Comparison of ENCODE assay signal across 11 mouse cellular contexts in genomic region chr4:43309696-43310338, GRCm38 (mm10). TPM values are rescaled to one million over a fixed set of nuclear protein-coding genes. Genes with fewer than 3 reads are reported as not detected.
A peak's percentile ranks its signal among the peaks of the same experiment; 100 is the strongest.
DNase-seq lines count a peak whose midpoint lies in the region; ATAC-seq and TF ChIP-seq lines count a peak whose summit lies in the region.
"Had no signal": no experiment of that assay in that cellular context is flagged by ENCODE, and none has a peak within 500 bp of the region (broad histone marks: within the 10 kb centered on the region; RNA-seq: fewer than 3 reads in every experiment).

No protein-coding gene starts in this region.

- H3K36me3 ChIP-seq in kidney, postnatal 0 days (ENCODE audit: insufficient read depth, low read length): no peaks in the 10 kb centered on the region
- no peaks in the 10 kb centered on the region for H3K36me3 ChIP-seq in midbrain, embryonic 16.5 days (ENCODE audit: control insufficient read depth, insufficient read depth, low read length)
- H3K36me3 ChIP-seq: liver, embryonic 12.5 days; stomach, embryonic 15.5 days had no signal

- H3K4me2 ChIP-seq in kidney, postnatal 0 days (ENCODE audit: low read length): no peak overlapping the region
- no peak overlapping the region for H3K4me2 ChIP-seq in midbrain, embryonic 16.5 days (ENCODE audit: low read length)
- H3K4me2 ChIP-seq: liver, embryonic 12.5 days; stomach, embryonic 15.5 days had no signal

- H3K9ac ChIP-seq in kidney, postnatal 0 days (ENCODE audit: low read depth, low read length): no peak overlapping the region
- H3K9ac ChIP-seq in midbrain, embryonic 16.5 days (ENCODE audit: low read depth, low read length): no peak overlapping the region
- H3K9ac ChIP-seq: liver, embryonic 12.5 days; stomach, embryonic 15.5 days had no signal

- no peak overlapping the region for H3K4me3 ChIP-seq in kidney, postnatal 0 days (replicated peaks; ENCODE audit: low read depth, low read length)
- no peak overlapping the region for H3K4me3 ChIP-seq in midbrain, embryonic 16.5 days (ENCODE audit: low read depth, low read length)
- H3K4me3 ChIP-seq: liver, embryonic 12.5 days; stomach, embryonic 15.5 days had no signal

- 0 out of 2 replicates have a peak, but pooled peaks have one; percentile 21 for ATAC-seq in kidney, postnatal 0 days (replicated peaks; ENCODE audit: low FRiP score, low read depth)
- ATAC-seq in midbrain, embryonic 16.5 days: peak; percentile 85
- ATAC-seq in cerebellum, adult (ENCODE audit: insufficient number of reproducible peaks, low FRiP score, low TSS enrichment): no peak
- ATAC-seq: liver, embryonic 12.5 days had no signal

- 16% methylated on average over 11 of the region's 11 CpGs for WGBS in kidney, postnatal 0 days
- 23% methylated on average over 11 of the region's 11 CpGs for WGBS in midbrain, embryonic 16.5 days

- H3K4me1 ChIP-seq in kidney, postnatal 0 days (replicated peaks; ENCODE audit: insufficient read depth, low read length): no peaks in the 10 kb centered on the region
- no peaks in the 10 kb centered on the region for H3K4me1 ChIP-seq in midbrain, embryonic 16.5 days (ENCODE audit: control insufficient read depth, insufficient read depth, low read length)
- H3K4me1 ChIP-seq: liver, embryonic 12.5 days; stomach, embryonic 15.5 days had no signal

- peak; percentile 83 for DNase-seq in Muller cell, postnatal 12 days (ENCODE audit: inconsistent ontology term)
- DNase-seq in embryo, embryonic 9.5 days (ENCODE audit: extremely low spot score): peak; percentile 15
- DNase-seq in kidney, postnatal 0 days (ENCODE audit: low spot score): no peak
- no peak for DNase-seq in frontal cortex, postnatal 14 days (ENCODE audit: low spot score in 2 of 2)
- DNase-seq in gastrocnemius, adult 8-10 months (ENCODE audit: low spot score in 2 of 2): no peak
- DNase-seq in natural killer cell, adult 2 months (ENCODE audit: low spot score in 2 of 2): no peak
- DNase-seq: lung, postnatal 36 days had no signal

- H3K27me3 ChIP-seq in kidney, postnatal 0 days (ENCODE audit: insufficient read depth, low read length): no peaks in the 10 kb centered on the region
- H3K27me3 ChIP-seq in midbrain, embryonic 16.5 days (ENCODE audit: control insufficient read depth, insufficient read depth, low read depth, low read length): no peaks in the 10 kb centered on the region
- H3K27me3 ChIP-seq: liver, embryonic 12.5 days; stomach, embryonic 15.5 days had no signal

- no peak for TF ChIP-seq CTCF in kidney, postnatal 0 days (IDR thresholded peaks at IDR 0.05; ENCODE audit: low read depth)

- H3K27ac ChIP-seq in kidney, postnatal 0 days: no peak overlapping the region
- H3K27ac ChIP-seq in midbrain, embryonic 16.5 days (ENCODE audit: low read length): peak overlapping the region; percentile 12; the same call in 1 of the 2 replicates
- H3K27ac ChIP-seq: liver, embryonic 12.5 days; stomach, embryonic 15.5 days had no signal

- no peaks in the 10 kb centered on the region for H3K9me3 ChIP-seq in kidney, postnatal 0 days (replicated peaks; ENCODE audit: low read length)
- H3K9me3 ChIP-seq in midbrain, embryonic 16.5 days (replicated peaks; ENCODE audit: control insufficient read depth, low read length, poor library complexity, severe bottlenecking): no peaks in the 10 kb centered on the region
- H3K9me3 ChIP-seq: liver, embryonic 12.5 days; stomach, embryonic 15.5 days had no signal

RNA-seq across cellular contexts. Expression of gene Atp8b5, which starts 42.9 kb away (rescaled TPM):
- polyA plus RNA-seq in kidney, postnatal 0 days (2015; fragmentation: Nextera tagmentation; extraction: Ambion mirVana): 0.37 and 0.51 TPM in 2 replicates
- polyA plus RNA-seq in midbrain, embryonic 16.5 days (2015; fragmentation: Nextera tagmentation; extraction: Ambion mirVana): 0.72 and 0.90 TPM in 2 replicates
- total RNA-seq in gastrocnemius, adult 8-10 months (2022): under 1 TPM in 2 of 4 experiments, not detected in 2; 0.05 to 0.07 TPM

Comparison
In these comparisons a context has a peak if more than half of its experiments do, and no peak if none do; other contexts are left out.
1. DNase-seq: peak in Muller cell, postnatal 12 days (single experiment) and embryo, embryonic 9.5 days (single experiment); none in kidney, postnatal 0 days (single experiment), frontal cortex, postnatal 14 days (0 of 2), gastrocnemius, adult 8-10 months (0 of 2) and natural killer cell, adult 2 months (0 of 2).